9 mouse cellular contexts compared by ENCODE assay signal in genomic region chr19:5690343-5690735, GRCm38 (mm10). TPM values are rescaled to one million over a fixed set of nuclear protein-coding genes. Genes with fewer than 3 reads are reported as not detected.
A peak's percentile ranks its signal among the peaks of the same experiment; 100 is the strongest.
DNase-seq lines count a peak whose midpoint lies in the region; ATAC-seq and TF ChIP-seq lines count a peak whose summit lies in the region.
"Had no signal": no experiment of that assay in that cellular context is flagged by ENCODE, and none has a peak within 500 bp of the region (broad histone marks: within the 10 kb centered on the region; RNA-seq: fewer than 3 reads in every experiment).

No protein-coding gene starts in this region.

- peak overlapping the region; percentile 100 for H3K4me2 ChIP-seq in kidney, postnatal 0 days (ENCODE audit: low read length)
- H3K4me2 ChIP-seq in midbrain, postnatal 0 days (ENCODE audit: low read depth, low read length, poor library complexity, severe bottlenecking): peak overlapping the region; percentile 100

- WGBS in kidney, postnatal 0 days: 36% methylated on average over 15 of the region's 15 CpGs
- 72% methylated on average over 15 of the region's 15 CpGs for WGBS in midbrain, postnatal 0 days

- no peaks in the 10 kb centered on the region for H3K27me3 ChIP-seq in kidney, postnatal 0 days (ENCODE audit: insufficient read depth, low read length)
- no peaks in the 10 kb centered on the region for H3K27me3 ChIP-seq in midbrain, postnatal 0 days (ENCODE audit: insufficient read depth, low read length)

- no peak for TF ChIP-seq CTCF in kidney, postnatal 0 days (IDR thresholded peaks at IDR 0.05; ENCODE audit: low read depth)
- no peak for TF ChIP-seq CTCF in midbrain, postnatal 0 days (IDR thresholded peaks at IDR 0.05)

- no peak for ATAC-seq in CD4-positive, CD25-positive, alpha-beta regulatory T cell, adult 4 months
- ATAC-seq in kidney, postnatal 0 days (replicated peaks; ENCODE audit: low FRiP score, low read depth): no peak
- no peak for ATAC-seq in midbrain, postnatal 0 days (ENCODE audit: low FRiP score)

- peak; percentile 24 for DNase-seq in CD4-positive, CD25-positive, alpha-beta regulatory T cell, adult 2 months (ENCODE audit: low read depth, low spot score)
- peak; percentile 40 for DNase-seq in thymus, postnatal 4 days
- no peak for DNase-seq in thymus, postnatal 25 days
- no peak for DNase-seq in kidney, postnatal 0 days (ENCODE audit: low spot score)
- DNase-seq in midbrain, postnatal 0 days (ENCODE audit: low spot score): no peak
- no peak for DNase-seq in urinary bladder, postnatal 4 days (ENCODE audit: low spot score in 2 of 2)
- no peak for DNase-seq in right cerebral cortex, postnatal 4 days

- peaks cover 31% of the 10 kb centered on the region for H3K4me1 ChIP-seq in kidney, postnatal 0 days (replicated peaks; ENCODE audit: insufficient read depth, low read length)
- peaks cover 16% of the 10 kb centered on the region for H3K4me1 ChIP-seq in midbrain, postnatal 0 days (ENCODE audit: insufficient read depth, low read length)

- H3K4me3 ChIP-seq in kidney, postnatal 0 days (replicated peaks; ENCODE audit: low read depth, low read length): peak overlapping the region; percentile 92
- peak overlapping the region; percentile 92 for H3K4me3 ChIP-seq in midbrain, postnatal 0 days (ENCODE audit: low read depth, low read length)

- peak overlapping the region; percentile 86 for H3K9ac ChIP-seq in kidney, postnatal 0 days (ENCODE audit: low read depth, low read length)
- peak overlapping the region; percentile 84 for H3K9ac ChIP-seq in midbrain, postnatal 0 days (replicated peaks; ENCODE audit: low read length, poor library complexity, severe bottlenecking)

- peaks cover 18% of the 10 kb centered on the region for H3K36me3 ChIP-seq in kidney, postnatal 0 days (ENCODE audit: insufficient read depth, low read length)
- H3K36me3 ChIP-seq in midbrain, postnatal 0 days (ENCODE audit: insufficient read depth, low read length): peaks cover 30% of the 10 kb centered on the region

- H3K27ac ChIP-seq in kidney, postnatal 0 days: peak overlapping the region; percentile 96
- peak overlapping the region; percentile 76; the same call in 1 of the 2 replicates for H3K27ac ChIP-seq in midbrain, postnatal 0 days (ENCODE audit: low read depth, low read length)

- no peaks in the 10 kb centered on the region for H3K9me3 ChIP-seq in kidney, postnatal 0 days (replicated peaks; ENCODE audit: low read length)
- H3K9me3 ChIP-seq in midbrain, postnatal 0 days (ENCODE audit: low read length): no peaks in the 10 kb centered on the region

RNA-seq across cellular contexts. Expression of gene Pcnx3, which starts 1.6 kb away (rescaled TPM):
- polyA plus RNA-seq in CD4-positive, CD25-positive, alpha-beta regulatory T cell, adult 4 months (2017; shearing (Covaris generic)): 10 to 100 TPM; 21.6 to 23.9 TPM
- 14.8 and 15.0 TPM in 2 replicates for polyA plus RNA-seq in kidney, postnatal 0 days (2015; fragmentation: Nextera tagmentation; extraction: Ambion mirVana)
- 95.5 and 103 TPM in 2 replicates for total RNA-seq in midbrain, postnatal 0 days (2014; rRNA removed)
- polyA plus RNA-seq in midbrain, postnatal 0 days (2015; fragmentation: Nextera tagmentation; extraction: Ambion mirVana): 18.4 and 19.1 TPM in 2 replicates

RNA-seq across cellular contexts. Expression of gene Map3k11, which starts 1.8 kb away (rescaled TPM):
- 1 to 10 TPM; 6.3 to 8.4 TPM for polyA plus RNA-seq in CD4-positive, CD25-positive, alpha-beta regulatory T cell, adult 4 months (2017; shearing (Covaris generic))
- polyA plus RNA-seq in kidney, postnatal 0 days (2015; fragmentation: Nextera tagmentation; extraction: Ambion mirVana): 35.4 and 39.8 TPM in 2 replicates
- total RNA-seq in midbrain, postnatal 0 days (2014; rRNA removed): 18.3 and 24.0 TPM in 2 replicates
- 9.6 and 10.6 TPM in 2 replicates for polyA plus RNA-seq in midbrain, postnatal 0 days (2015; fragmentation: Nextera tagmentation; extraction: Ambion mirVana)

RNA-seq across cellular contexts. Expression of gene Kcnk7, which starts 13.8 kb away (rescaled TPM):
- polyA plus RNA-seq in CD4-positive, CD25-positive, alpha-beta regulatory T cell, adult 4 months (2017; shearing (Covaris generic)): 1 to 10 TPM; 1.9 to 2.4 TPM
- polyA plus RNA-seq in kidney, postnatal 0 days (2015; fragmentation: Nextera tagmentation; extraction: Ambion mirVana): 0.32 and 0.33 TPM in 2 replicates
- total RNA-seq in midbrain, postnatal 0 days (2014; rRNA removed): not detected in 2 replicates
- 0.47 and 0.49 TPM in 2 replicates for polyA plus RNA-seq in midbrain, postnatal 0 days (2015; fragmentation: Nextera tagmentation; extraction: Ambion mirVana)
- total RNA-seq: common myeloid progenitor, adult 5-6 weeks had no signal

RNA-seq across cellular contexts. Expression of gene Sipa1, which starts 26.8 kb away (rescaled TPM):
- polyA plus RNA-seq in CD4-positive, CD25-positive, alpha-beta regulatory T cell, adult 4 months (2017; shearing (Covaris generic)): 10 to 100 TPM; 19.0 to 25.6 TPM
- polyA plus RNA-seq in kidney, postnatal 0 days (2015; fragmentation: Nextera tagmentation; extraction: Ambion mirVana): 22.5 and 26.2 TPM in 2 replicates
- 26.1 and 36.0 TPM in 2 replicates for total RNA-seq in midbrain, postnatal 0 days (2014; rRNA removed)
- 18.1 and 19.9 TPM in 2 replicates for polyA plus RNA-seq in midbrain, postnatal 0 days (2015; fragmentation: Nextera tagmentation; extraction: Ambion mirVana)

RNA-seq across cellular contexts. Expression of gene Ehbp1l1, which starts 35.8 kb away (rescaled TPM):
- polyA plus RNA-seq in CD4-positive, CD25-positive, alpha-beta regulatory T cell, adult 4 months (2017; shearing (Covaris generic)): 10 to 100 TPM; 14.4 to 20.7 TPM
- polyA plus RNA-seq in kidney, postnatal 0 days (2015; fragmentation: Nextera tagmentation; extraction: Ambion mirVana): 14.3 and 15.0 TPM in 2 replicates
- 25.6 and 26.3 TPM in 2 replicates for total RNA-seq in midbrain, postnatal 0 days (2014; rRNA removed)
- polyA plus RNA-seq in midbrain, postnatal 0 days (2015; fragmentation: Nextera tagmentation; extraction: Ambion mirVana): 65.2 and 65.4 TPM in 2 replicates

Comparison
In these comparisons a context has a peak if more than half of its experiments do, and no peak if none do; other contexts are left out.
1. DNase-seq: peak in CD4-positive, CD25-positive, alpha-beta regulatory T cell, adult 2 months (single experiment) and thymus, postnatal 4 days (single experiment); none in thymus, postnatal 25 days (single experiment), kidney, postnatal 0 days (single experiment), midbrain, postnatal 0 days (single experiment), urinary bladder, postnatal 4 days (0 of 2) and right cerebral cortex, postnatal 4 days (single experiment).